Mouse (Mus musculus) midbrain, embryonic 12.5 days (tissue): ENCODE data around the gene Slc16a7. TPM values are rescaled to one million over a fixed set of nuclear protein-coding genes. Genes with fewer than 3 reads are reported as not detected.
A peak's percentile ranks its signal among the peaks of the same experiment; 100 is the strongest.

Experiments used
- ATAC-seq: fragments of 200-750 bp; cut with Nextera tagmentation; 2 replicates; pipeline ENCODE4 v1.8.0; 2017; ENCODE audit warnings: low read depth, moderate TSS enrichment, moderate library complexity; ENCODE audit not compliant: low FRiP score
- H3K27ac ChIP-seq: fragments of 300-500 bp; sonication (generic); replicated peaks from 2 replicates; pipeline ENCODE4 v1.5.1; 2016; ENCODE audit warnings: mild to moderate bottlenecking
- H3K27me3 ChIP-seq: fragments of 300-500 bp; sonication (generic); 2 replicates; pipeline ENCODE4 v1.6.1; 2016; ENCODE audit warnings: mild to moderate bottlenecking
- H3K36me3 ChIP-seq: fragments of 300-500 bp; sonication (generic); 2 replicates; pipeline ENCODE4 v1.6.1; 2016
- H3K4me1 ChIP-seq: fragments of 300-500 bp; sonication (generic); 2 replicates; pipeline ENCODE4 v1.6.1; 2016
- H3K4me2 ChIP-seq: fragments of 300-500 bp; sonication (generic); replicated peaks from 2 replicates; pipeline ENCODE4 v1.6.1; 2016; ENCODE audit warnings: mild to moderate bottlenecking, moderate library complexity
- H3K4me3 ChIP-seq: fragments of 300-500 bp; sonication (generic); 2 replicates; pipeline ENCODE4 v1.5.1; 2016; ENCODE audit warnings: mild to moderate bottlenecking
- H3K9ac ChIP-seq: fragments of 300-500 bp; sonication (generic); replicated peaks from 2 replicates; pipeline ENCODE4 v1.6.1; 2016; ENCODE audit warnings: mild to moderate bottlenecking, moderate library complexity
- H3K9me3 ChIP-seq: fragments of 300-500 bp; sonication (generic); 2 replicates; pipeline ENCODE4 v1.6.1; 2016; ENCODE audit warnings: mild to moderate bottlenecking
- WGBS: fragments of 180-500 bp; shearing (Covaris S2); methylation state at CpG from one replicate; pipeline ENCODE4 v1.1.7; 2016; 5-methylcytosine and 5-hydroxymethylcytosine counted together
- polyA plus RNA-seq: library from polyadenylated mRNA; unstranded; fragments of >200 nt; fragmentation: Nextera tagmentation; extraction: Ambion mirVana; gene quantifications from 2 replicates; pipeline ENCODE4 v1.2.1, GENCODE M21; 2016

Gene Slc16a7
- polyA plus RNA-seq, 1 experiment from 2014 or later: 4.5 TPM

- Histone ChIP-seq H3K27me3 (no peaks in the 10 kb centered on the region), H3K4me3 (no peak overlapping the region), H3K36me3 (no peaks in the 10 kb centered on the region), H3K4me2 (no peak overlapping the region), H3K27ac (no peak overlapping the region), H3K9ac (no peak overlapping the region), H3K9me3 (no peaks in the 10 kb centered on the region), H3K4me1 (no peaks in the 10 kb centered on the region)
- 78% methylated on average over 3 of the region's 3 CpGs for WGBS
- no peak for ATAC-seq
Measured at GRCm38 (mm10) chr10:125348171-125348570, 41.1 kb downstream of the Slc16a7 start.

GRCm38 (mm10) chr10:125347149-125347548 is 42.1 kb downstream of the Slc16a7 start:
- Histone ChIP-seq H3K4me3 (no peak overlapping the region), H3K27me3 (no peaks in the 10 kb centered on the region), H3K4me1 (no peaks in the 10 kb centered on the region), H3K27ac (no peak overlapping the region), H3K4me2 (no peak overlapping the region), H3K9ac (no peak overlapping the region), H3K9me3 (no peaks in the 10 kb centered on the region), H3K36me3 (no peaks in the 10 kb centered on the region)
- ATAC-seq: no peak
- 88% methylated on average over 6 of the region's 6 CpGs for WGBS

- H3K4me1 ChIP-seq: no peaks in the 10 kb centered on the region
- no peak for ATAC-seq
- no peaks in the 10 kb centered on the region for H3K36me3 ChIP-seq
- H3K4me2 ChIP-seq: no peak overlapping the region
- H3K9ac ChIP-seq: no peak overlapping the region
- no peaks in the 10 kb centered on the region for H3K9me3 ChIP-seq
- WGBS: 51% methylated on average over 4 of the region's 4 CpGs
- no peak overlapping the region for H3K4me3 ChIP-seq
- H3K27ac ChIP-seq: no peak overlapping the region
- H3K27me3 ChIP-seq: no peaks in the 10 kb centered on the region
Measured at GRCm38 (mm10) chr10:125346364-125346763, 42.9 kb downstream of the Slc16a7 start.

GRCm38 (mm10) chr10:125345583-125345982 is 43.7 kb downstream of the Slc16a7 start:
- H3K9me3 ChIP-seq: no peaks in the 10 kb centered on the region

GRCm38 (mm10) chr10:125342204-125342603 is 47.1 kb downstream of the Slc16a7 start:
- H3K4me3 ChIP-seq: no peak overlapping the region
- no peak overlapping the region for H3K9ac ChIP-seq
- H3K27me3 ChIP-seq: no peaks in the 10 kb centered on the region
- H3K9me3 ChIP-seq: no peaks in the 10 kb centered on the region
- ATAC-seq: no peak
- H3K4me1 ChIP-seq: no peaks in the 10 kb centered on the region
- no peaks in the 10 kb centered on the region for H3K36me3 ChIP-seq
- WGBS: 66% methylated on average over 7 of the region's 7 CpGs
- no peak overlapping the region for H3K27ac ChIP-seq
- no peak overlapping the region for H3K4me2 ChIP-seq

More at GRCm38 (mm10) chr10:125345583-125345982, 43.7 kb downstream of the Slc16a7 start:
- H3K4me3 ChIP-seq: no peak overlapping the region
- no peaks in the 10 kb centered on the region for H3K27me3 ChIP-seq
- H3K9ac ChIP-seq: no peak overlapping the region
- no peak for ATAC-seq
- 89% methylated on average over 1 of the region's 1 CpGs for WGBS
- H3K4me2 ChIP-seq: no peak overlapping the region
- H3K27ac ChIP-seq: no peak overlapping the region
- H3K36me3 ChIP-seq: no peaks in the 10 kb centered on the region
- no peaks in the 10 kb centered on the region for H3K4me1 ChIP-seq

GRCm38 (mm10) chr10:125333799-125334198 is 55.5 kb downstream of the Slc16a7 start:
- no peak overlapping the region for H3K27ac ChIP-seq
- 93% methylated on average over 5 of the region's 5 CpGs for WGBS
- no peak overlapping the region for H3K4me3 ChIP-seq
- H3K4me2 ChIP-seq: no peak overlapping the region
- no peaks in the 10 kb centered on the region for H3K27me3 ChIP-seq
- peaks cover 4% of the 10 kb centered on the region; the same call in 1 of the 2 replicates for H3K4me1 ChIP-seq
- no peak for ATAC-seq
- no peaks in the 10 kb centered on the region for H3K9me3 ChIP-seq
- no peaks in the 10 kb centered on the region for H3K36me3 ChIP-seq
- no peak overlapping the region for H3K9ac ChIP-seq

- 67% methylated on average over 5 of the region's 5 CpGs for WGBS
- Histone ChIP-seq H3K36me3 (no peaks in the 10 kb centered on the region), H3K9me3 (no peaks in the 10 kb centered on the region), H3K9ac (no peak overlapping the region), H3K27me3 (no peaks in the 10 kb centered on the region), H3K4me1 (peaks cover 11% of the 10 kb centered on the region; the same call in 1 of the 2 replicates), H3K4me2 (no peak overlapping the region), H3K27ac (no peak overlapping the region), H3K4me3 (no peak overlapping the region)
- no peak for ATAC-seq
Measured at GRCm38 (mm10) chr10:125331334-125331733, 57.9 kb downstream of the Slc16a7 start.

GRCm38 (mm10) chr10:125328331-125329063 is 60.8 kb downstream of the Slc16a7 start:
- 53% methylated on average over 16 of the region's 16 CpGs for WGBS
- no peak overlapping the region for H3K27ac ChIP-seq
- H3K9ac ChIP-seq: no peak overlapping the region
- H3K4me2 ChIP-seq: no peak overlapping the region
- peaks cover 11% of the 10 kb centered on the region; the same call in 1 of the 2 replicates for H3K4me1 ChIP-seq
- no peaks in the 10 kb centered on the region for H3K36me3 ChIP-seq
- no peaks in the 10 kb centered on the region for H3K27me3 ChIP-seq
- ATAC-seq: peak; percentile 49; the same call in 1 of the 2 replicates
- H3K9me3 ChIP-seq: no peaks in the 10 kb centered on the region
- H3K4me3 ChIP-seq: no peak overlapping the region

GRCm38 (mm10) chr10:125324871-125325565 is 64.2 kb downstream of the Slc16a7 start:
- Histone ChIP-seq H3K9ac (no peak overlapping the region), H3K36me3 (no peaks in the 10 kb centered on the region), H3K27me3 (no peaks in the 10 kb centered on the region), H3K4me2 (no peak overlapping the region), H3K9me3 (no peaks in the 10 kb centered on the region), H3K4me3 (no peak overlapping the region), H3K27ac (no peak overlapping the region), H3K4me1 (peaks cover 11% of the 10 kb centered on the region; the same call in 1 of the 2 replicates)
- ATAC-seq: no peak
- 91% methylated on average over 7 of the region's 7 CpGs for WGBS

GRCm38 (mm10) chr10:125324149-125324834 is 65.0 kb downstream of the Slc16a7 start:
- Histone ChIP-seq H3K4me3 (no peak overlapping the region), H3K9ac (no peak overlapping the region), H3K9me3 (no peaks in the 10 kb centered on the region), H3K36me3 (no peaks in the 10 kb centered on the region), H3K4me2 (no peak overlapping the region), H3K4me1 (peaks cover 11% of the 10 kb centered on the region; the same call in 1 of the 2 replicates), H3K27me3 (no peaks in the 10 kb centered on the region), H3K27ac (no peak overlapping the region)
- ATAC-seq: no peak
- WGBS: 93% methylated on average over 13 of the region's 13 CpGs

GRCm38 (mm10) chr10:125321446-125322428 is 67.5 kb downstream of the Slc16a7 start:
- 86% methylated on average over 11 of the region's 11 CpGs for WGBS
- Histone ChIP-seq H3K4me1 (no peaks in the 10 kb centered on the region), H3K9me3 (no peaks in the 10 kb centered on the region), H3K4me3 (no peak overlapping the region), H3K36me3 (no peaks in the 10 kb centered on the region), H3K27me3 (no peaks in the 10 kb centered on the region), H3K27ac (no peak overlapping the region), H3K4me2 (no peak overlapping the region), H3K9ac (no peak overlapping the region)
- ATAC-seq: no peak
